Mouse (Mus musculus) urinary bladder, adult 2 months (tissue): Measurements from ENCODE around the gene Ganab. TPM values are rescaled to one million over a fixed set of nuclear protein-coding genes. Genes with fewer than 3 reads are reported as not detected.
"Not testable (repeated sequence)": the region's sequence is repeated elsewhere in the genome, so short reads cannot be mapped to it uniquely, and the experiment has no call there.

Experiments used
- DNase-seq: peaks from one replicate; pipeline ENCODE4 v3.0.0; 2022; ENCODE audit warnings: low spot score
- polyA plus RNA-seq: library from polyadenylated mRNA; depleted of rRNA; stranded (reverse); fragments of >200 nt; gene quantifications from 2 replicates; pipeline ENCODE4 v1.2.3, GENCODE M21; 2012

Ganab gene
- polyA plus RNA-seq, 1 experiment, result 104 TPM

- peak; percentile 84 for DNase-seq
These were observed 9.1 kb upstream of the Ganab start, which contains the start of the genes 1810009A15Rik and Gm49416 for GRCm38 (mm10) chr19:8888511-8889385. Gene 1810009A15Rik, plus strand, starts transcription at chr19:8888853. Gene Gm49416, plus strand, starts transcription at chr19:8888926.

GRCm38 (mm10) chr19:8892829-8893766, 4.8 kb upstream of the Ganab start, which contains the start of gene Ints5:
Gene Ints5, plus strand, starts transcription at chr19:8893005.
- DNase-seq, result peak; percentile 74

GRCm38 (mm10) chr19:8895397-8895960, 2.4 kb upstream of the Ganab start:
- DNase-seq, result no peak

- not testable (repeated sequence) for DNase-seq
These were observed 1.6 kb upstream of the Ganab start for GRCm38 (mm10) chr19:8896231-8896630.

- not testable (repeated sequence) for DNase-seq
These were observed 533 bp upstream of the Ganab start for GRCm38 (mm10) chr19:8897211-8897864.

- no peak for DNase-seq
These were observed 705 bp downstream of the Ganab start for GRCm38 (mm10) chr19:8898576-8898975.

GRCm38 (mm10) chr19:8899079-8899478, 1.2 kb downstream of the Ganab start:
- DNase-seq, result no peak

GRCm38 (mm10) chr19:8903412-8903811, 5.5 kb downstream of the Ganab start:
- DNase-seq, result no peak

GRCm38 (mm10) chr19:8908531-8908930, 10.7 kb downstream of the Ganab start:
- DNase-seq, result no peak

- DNase-seq, result no peak
These were observed 13.9 kb downstream of the Ganab start for GRCm38 (mm10) chr19:8911810-8912209.

GRCm38 (mm10) chr19:8914212-8914611, 16.3 kb downstream of the Ganab start:
- no peak for DNase-seq

- no peak for DNase-seq
These were observed 21.1 kb downstream of the Ganab start for GRCm38 (mm10) chr19:8919000-8919399.

- DNase-seq, result no peak
These were observed 21.8 kb downstream of the Ganab start for GRCm38 (mm10) chr19:8919684-8920072.

GRCm38 (mm10) chr19:8920073-8920736, 22.3 kb downstream of the Ganab start, which contains the start of gene B3gat3:
Gene B3gat3, plus strand, starts transcription at chr19:8920374.
- peak; percentile 89 for DNase-seq

GRCm38 (mm10) chr19:8920836-8921291, 23.0 kb downstream of the Ganab start:
- DNase-seq, result no peak

GRCm38 (mm10) chr19:8921741-8922140, 23.9 kb downstream of the Ganab start:
- no peak for DNase-seq

- DNase-seq, result no peak
These were observed 28.9 kb downstream of the Ganab start for GRCm38 (mm10) chr19:8926766-8927165.

- no peak for DNase-seq
These were observed 30.1 kb downstream of the Ganab start for GRCm38 (mm10) chr19:8927891-8928525.

GRCm38 (mm10) chr19:8928689-8929223, 30.9 kb downstream of the Ganab start:
- DNase-seq, result peak; percentile 51
